Mouse (Mus musculus): Measurements from ENCODE around the gene Prrt3. TPM values are rescaled to one million over a fixed set of nuclear protein-coding genes. Genes with fewer than 3 reads are reported as not detected.

The Prrt3 gene
- polyA plus RNA-seq, 1 experiment from 2014 or later = 0.73 TPM

GRCm38 (mm10) chr6:113480555-113481373, 21.0 kb downstream of the Prrt3 start:
- H3K9ac ChIP-seq (ENCODE audit: low read depth, low read length) = no peak overlapping the region
- H3K4me1 ChIP-seq (ENCODE audit: control insufficient read depth, insufficient read depth, low read length) = no peaks in the 10 kb centered on the region; the same call in 1 of the 2 replicates
- no peaks in the 10 kb centered on the region for H3K36me3 ChIP-seq (ENCODE audit: control insufficient read depth, insufficient read depth, low read length)
- no peak overlapping the region for H3K4me2 ChIP-seq (replicated peaks; ENCODE audit: low read depth, low read length)
- no peaks in the 10 kb centered on the region for H3K9me3 ChIP-seq (ENCODE audit: control insufficient read depth, low read length)
- no peak for ATAC-seq (ENCODE audit: low FRiP score, low TSS enrichment)
- no peak overlapping the region for H3K27ac ChIP-seq (ENCODE audit: low read depth, low read length)
- no peak overlapping the region for H3K4me3 ChIP-seq (ENCODE audit: low read length)
- 59% methylated on average over 18 of the region's 18 CpGs for WGBS
- H3K27me3 ChIP-seq (ENCODE audit: control insufficient read depth, insufficient read depth, low read length) = peaks cover 11% of the 10 kb centered on the region; the same call in 1 of the 2 replicates

GRCm38 (mm10) chr6:113478906-113479305, 22.8 kb downstream of the Prrt3 start:
- Histone ChIP-seq H3K4me2 (replicated peaks; ENCODE audit: low read depth, low read length) (no peak overlapping the region), H3K27me3 (ENCODE audit: control insufficient read depth, insufficient read depth, low read length) (peaks cover 11% of the 10 kb centered on the region; the same call in 1 of the 2 replicates), H3K27ac (ENCODE audit: low read depth, low read length) (no peak overlapping the region), H3K36me3 (ENCODE audit: control insufficient read depth, insufficient read depth, low read length) (no peaks in the 10 kb centered on the region), H3K4me3 (ENCODE audit: low read length) (no peak overlapping the region), H3K9ac (ENCODE audit: low read depth, low read length) (no peak overlapping the region), H3K9me3 (ENCODE audit: control insufficient read depth, low read length) (no peaks in the 10 kb centered on the region), H3K4me1 (ENCODE audit: control insufficient read depth, insufficient read depth, low read length) (no peaks in the 10 kb centered on the region; the same call in 1 of the 2 replicates)
- WGBS = 82% methylated on average over 10 of the region's 10 CpGs
- ATAC-seq (ENCODE audit: low FRiP score, low TSS enrichment) = no peak

- no peaks in the 10 kb centered on the region; the same call in 1 of the 2 replicates for H3K4me1 ChIP-seq (ENCODE audit: control insufficient read depth, insufficient read depth, low read length)
- no peak overlapping the region for H3K4me2 ChIP-seq (replicated peaks; ENCODE audit: low read depth, low read length)
- no peaks in the 10 kb centered on the region for H3K36me3 ChIP-seq (ENCODE audit: control insufficient read depth, insufficient read depth, low read length)
- no peak overlapping the region for H3K4me3 ChIP-seq (ENCODE audit: low read length)
- WGBS = 32% methylated on average over 7 of the region's 7 CpGs
- no peaks in the 10 kb centered on the region for H3K9me3 ChIP-seq (ENCODE audit: control insufficient read depth, low read length)
- H3K27me3 ChIP-seq (ENCODE audit: control insufficient read depth, insufficient read depth, low read length) = peaks cover 9% of the 10 kb centered on the region; the same call in 1 of the 2 replicates
- no peak overlapping the region for H3K9ac ChIP-seq (ENCODE audit: low read depth, low read length)
- no peak for ATAC-seq (ENCODE audit: low FRiP score, low TSS enrichment)
- no peak overlapping the region for H3K27ac ChIP-seq (ENCODE audit: low read depth, low read length)
Measured at GRCm38 (mm10) chr6:113477353-113477752, 24.4 kb downstream of the Prrt3 start.

GRCm38 (mm10) chr6:113473715-113474114, 28.0 kb downstream of the Prrt3 start:
- Histone ChIP-seq H3K9me3 (ENCODE audit: control insufficient read depth, low read length) (no peaks in the 10 kb centered on the region), H3K36me3 (ENCODE audit: control insufficient read depth, insufficient read depth, low read length) (no peaks in the 10 kb centered on the region), H3K27ac (ENCODE audit: low read depth, low read length) (no peak overlapping the region), H3K9ac (ENCODE audit: low read depth, low read length) (no peak overlapping the region), H3K4me2 (replicated peaks; ENCODE audit: low read depth, low read length) (no peak overlapping the region), H3K27me3 (ENCODE audit: control insufficient read depth, insufficient read depth, low read length) (peaks cover 8% of the 10 kb centered on the region; the same call in 1 of the 2 replicates), H3K4me1 (ENCODE audit: control insufficient read depth, insufficient read depth, low read length) (peaks cover 19% of the 10 kb centered on the region; the same call in 1 of the 2 replicates), H3K4me3 (ENCODE audit: low read length) (no peak overlapping the region)
- WGBS = 87% methylated on average over 6 of the region's 6 CpGs
- ATAC-seq (ENCODE audit: low FRiP score, low TSS enrichment) = no peak

- ATAC-seq (ENCODE audit: low FRiP score, low TSS enrichment) = no peak
Measured at GRCm38 (mm10) chr6:113473246-113473645, 28.5 kb downstream of the Prrt3 start.

GRCm38 (mm10) chr6:113472061-113472460, 29.7 kb downstream of the Prrt3 start:
- Histone ChIP-seq H3K36me3 (ENCODE audit: control insufficient read depth, insufficient read depth, low read length) (no peaks in the 10 kb centered on the region), H3K4me3 (ENCODE audit: low read length) (no peak overlapping the region), H3K4me1 (ENCODE audit: control insufficient read depth, insufficient read depth, low read length) (peaks cover 20% of the 10 kb centered on the region; the same call in 1 of the 2 replicates), H3K27me3 (ENCODE audit: control insufficient read depth, insufficient read depth, low read length) (peaks cover 8% of the 10 kb centered on the region; the same call in 1 of the 2 replicates), H3K27ac (ENCODE audit: low read depth, low read length) (no peak overlapping the region), H3K9ac (ENCODE audit: low read depth, low read length) (no peak overlapping the region), H3K4me2 (replicated peaks; ENCODE audit: low read depth, low read length) (no peak overlapping the region), H3K9me3 (ENCODE audit: control insufficient read depth, low read length) (no peaks in the 10 kb centered on the region)
- no peak for ATAC-seq (ENCODE audit: low FRiP score, low TSS enrichment)
- WGBS = 63% methylated on average over 10 of the region's 10 CpGs

More at GRCm38 (mm10) chr6:113473246-113473645, 28.5 kb downstream of the Prrt3 start:
- Histone ChIP-seq H3K27me3 (ENCODE audit: control insufficient read depth, insufficient read depth, low read length) (peaks cover 8% of the 10 kb centered on the region; the same call in 1 of the 2 replicates), H3K4me3 (ENCODE audit: low read length) (no peak overlapping the region), H3K9me3 (ENCODE audit: control insufficient read depth, low read length) (no peaks in the 10 kb centered on the region), H3K27ac (ENCODE audit: low read depth, low read length) (no peak overlapping the region), H3K4me2 (replicated peaks; ENCODE audit: low read depth, low read length) (no peak overlapping the region), H3K4me1 (ENCODE audit: control insufficient read depth, insufficient read depth, low read length) (peaks cover 20% of the 10 kb centered on the region; the same call in 1 of the 2 replicates), H3K36me3 (ENCODE audit: control insufficient read depth, insufficient read depth, low read length) (no peaks in the 10 kb centered on the region), H3K9ac (ENCODE audit: low read depth, low read length) (no peak overlapping the region)
- 75% methylated on average over 2 of the region's 2 CpGs for WGBS

GRCm38 (mm10) chr6:113471297-113471936, 30.3 kb downstream of the Prrt3 start, which contains the start of gene Il17rc:
TSS of gene Il17rc (plus strand) at chr6:113471427.
- H3K9me3 ChIP-seq (ENCODE audit: control insufficient read depth, low read length) = no peaks in the 10 kb centered on the region
- peak within 1 kb of the TSS; percentile 47 for H3K9ac ChIP-seq (ENCODE audit: low read depth, low read length)
- 14% methylated on average over 12 of the region's 12 CpGs for WGBS
- H3K4me2 ChIP-seq (replicated peaks; ENCODE audit: low read depth, low read length) = peak within 1 kb of the TSS; percentile 42
- peaks cover 20% of the 10 kb centered on the region; the same call in 1 of the 2 replicates for H3K4me1 ChIP-seq (ENCODE audit: control insufficient read depth, insufficient read depth, low read length)
- no peak within 1 kb of the TSS for H3K27ac ChIP-seq (ENCODE audit: low read depth, low read length)
- peak; percentile 48; the same call in 1 of the 2 replicates for ATAC-seq (ENCODE audit: low FRiP score, low TSS enrichment)
- no peaks in the 10 kb centered on the region for H3K36me3 ChIP-seq (ENCODE audit: control insufficient read depth, insufficient read depth, low read length)
- peak within 1 kb of the TSS; percentile 21; the same call in 1 of the 2 replicates for H3K4me3 ChIP-seq (ENCODE audit: low read length)
- peaks cover 8% of the 10 kb centered on the region; the same call in 1 of the 2 replicates for H3K27me3 ChIP-seq (ENCODE audit: control insufficient read depth, insufficient read depth, low read length)

- Histone ChIP-seq H3K4me3 (ENCODE audit: low read length) (peak overlapping the region; percentile 36), H3K4me2 (replicated peaks; ENCODE audit: low read depth, low read length) (peak overlapping the region; percentile 67), H3K27me3 (ENCODE audit: control insufficient read depth, insufficient read depth, low read length) (peaks cover 8% of the 10 kb centered on the region; the same call in 1 of the 2 replicates), H3K36me3 (ENCODE audit: control insufficient read depth, insufficient read depth, low read length) (no peaks in the 10 kb centered on the region), H3K4me1 (ENCODE audit: control insufficient read depth, insufficient read depth, low read length) (peaks cover 20% of the 10 kb centered on the region; the same call in 1 of the 2 replicates), H3K9me3 (ENCODE audit: control insufficient read depth, low read length) (no peaks in the 10 kb centered on the region), H3K27ac (ENCODE audit: low read depth, low read length) (no peak overlapping the region), H3K9ac (ENCODE audit: low read depth, low read length) (peak overlapping the region; percentile 36; the same call in 1 of the 2 replicates)
- 1% methylated on average over 31 of the region's 31 CpGs for WGBS
- peak; percentile 63 for ATAC-seq (ENCODE audit: low FRiP score, low TSS enrichment)
Measured at GRCm38 (mm10) chr6:113469432-113469831, 32.3 kb downstream of the Prrt3 start.
